Mouse (Mus musculus): ENCODE results near the gene Wdr18. TPM values are rescaled to one million over a fixed set of nuclear protein-coding genes. Genes with fewer than 3 reads are reported as not detected.
A peak's percentile ranks its signal among the peaks of the same experiment; 100 is the strongest.

The Wdr18 gene
- total and polyA plus RNA-seq, 2 experiments, result 24.8 to 63.3 TPM

- Histone ChIP-seq H3K36me3 (ENCODE audit: control insufficient read depth, insufficient read depth, low read length) (no peaks in the 10 kb centered on the region), H3K79me2 (ENCODE audit: control insufficient read depth, insufficient read depth, low read length) (no peaks in the 10 kb centered on the region), H3K27ac (replicated peaks; ENCODE audit: insufficient read depth, low read depth, low read length) (peak within 1 kb of the TSS; percentile 66), H3K9ac (ENCODE audit: low read depth, low read length) (peak within 1 kb of the TSS; percentile 87), H3K4me3 (ENCODE audit: insufficient read depth, low read depth, low read length) (peak within 1 kb of the TSS; percentile 88), H3K4me1 (ENCODE audit: control insufficient read depth, insufficient read depth, low read length) (peaks cover 8% of the 10 kb centered on the region), H3K27me3 (ENCODE audit: control insufficient read depth, insufficient read depth, low read length) (no peaks in the 10 kb centered on the region; the same call in 1 of the 2 replicates)
- peak; percentile 60 for DNase-seq (ENCODE audit: extremely low read depth, low read depth, low spot score)
- WGBS, result under 1% methylated on average over 63 of the region's 63 CpGs
- no peak for TF ChIP-seq CTCF (IDR thresholded peaks at IDR 0.05; ENCODE audit: low read depth, low read length)
These were observed 33.2 kb upstream of the Wdr18 start, which contains the start of gene Arid3a for GRCm38 (mm10) chr10:79926491-79927323. Gene Arid3a, plus strand, starts transcription at chr10:79927043.

DNA sequence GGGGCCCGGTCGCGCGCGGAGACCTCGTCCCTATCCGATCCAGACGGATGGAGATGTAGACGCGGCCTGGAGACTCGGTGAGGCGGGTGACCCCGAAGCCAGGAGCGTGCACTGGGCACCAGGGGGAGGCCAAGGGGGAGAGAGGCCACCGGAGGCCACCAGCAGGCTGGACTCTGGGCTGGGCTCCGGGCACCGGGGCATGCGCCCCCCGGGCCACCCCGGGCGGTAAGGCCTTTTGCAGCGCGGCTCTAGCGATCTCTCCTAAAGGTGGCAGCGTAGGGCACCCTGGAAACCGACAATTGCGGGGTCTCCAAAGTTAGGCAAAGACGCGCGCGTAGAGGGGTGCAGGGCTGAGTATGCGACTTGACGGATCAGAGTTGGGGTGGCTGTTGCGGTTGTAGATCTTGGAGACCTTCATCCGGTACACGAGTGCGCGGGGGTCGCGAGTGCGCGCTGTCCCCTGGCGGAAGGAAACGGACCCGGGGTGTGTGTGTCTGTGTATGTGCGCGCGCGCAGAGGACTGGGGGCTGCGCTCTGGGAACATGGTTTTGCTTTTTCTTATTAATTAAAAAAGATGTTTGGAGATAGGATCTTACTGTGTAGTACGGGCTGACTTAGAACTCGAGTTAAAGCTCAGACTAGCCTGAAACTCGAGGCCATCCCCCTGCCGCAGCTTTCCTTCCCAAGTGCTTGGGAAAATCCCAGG, 32.5 kb upstream of the Wdr18 start:
- under 1% methylated on average over 54 of the region's 54 CpGs for WGBS
- TF ChIP-seq CTCF (IDR thresholded peaks at IDR 0.05; ENCODE audit: low read depth, low read length) (peak; percentile 11; the same call in 1 of the 2 replicates), POLR2A (IDR thresholded peaks at IDR 0.05; ENCODE audit: extremely low read depth, insufficient read depth, low read length) (no peak)
- Histone ChIP-seq H3K79me2 (ENCODE audit: control insufficient read depth, insufficient read depth, low read length) (no peaks in the 10 kb centered on the region), H3K4me1 (ENCODE audit: control insufficient read depth, insufficient read depth, low read length) (peaks cover 8% of the 10 kb centered on the region), H3K27me3 (ENCODE audit: control insufficient read depth, insufficient read depth, low read length) (no peaks in the 10 kb centered on the region), H3K9ac (ENCODE audit: low read depth, low read length) (peak overlapping the region; percentile 87), H3K36me3 (ENCODE audit: control insufficient read depth, insufficient read depth, low read length) (no peaks in the 10 kb centered on the region), H3K27ac (replicated peaks; ENCODE audit: insufficient read depth, low read depth, low read length) (peak overlapping the region; percentile 31), H3K4me3 (ENCODE audit: insufficient read depth, low read depth, low read length) (peak overlapping the region; percentile 88)
- no peak for DNase-seq (ENCODE audit: extremely low read depth, low read depth, low spot score)

DNA sequence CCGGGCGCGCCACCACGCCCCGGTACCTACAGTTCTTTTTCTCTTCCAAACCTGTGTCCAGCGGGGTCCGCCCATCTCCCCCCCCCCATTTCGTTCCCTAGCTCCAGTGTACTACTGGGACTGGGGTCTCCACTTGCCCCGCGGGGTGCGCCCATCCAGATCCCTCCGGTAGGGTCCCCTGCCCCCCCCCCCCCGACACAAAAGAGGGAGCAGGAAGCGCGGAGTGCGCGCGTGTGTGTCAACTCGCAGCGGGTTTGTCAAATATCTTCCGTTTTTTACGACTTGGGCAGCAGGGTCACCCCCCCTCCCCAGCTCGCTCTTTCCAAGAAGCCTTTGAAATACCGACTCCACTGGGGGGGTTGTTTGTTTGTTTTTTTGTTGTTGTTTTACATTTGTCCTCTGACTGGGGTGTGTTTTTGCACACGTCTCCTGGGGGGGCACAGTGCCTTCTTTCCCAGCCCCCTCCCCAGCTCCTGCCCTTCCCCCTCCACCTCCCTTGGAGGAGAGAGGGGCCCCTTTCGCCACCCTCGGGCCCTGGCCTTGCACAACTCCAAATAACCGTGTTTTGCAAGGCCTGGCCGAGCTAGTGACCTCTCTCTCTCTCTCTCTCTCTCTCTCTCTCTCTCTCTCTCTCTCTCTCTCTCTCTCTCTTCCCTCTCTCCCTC, 31.8 kb upstream of the Wdr18 start:
- peak; percentile 54 for DNase-seq (ENCODE audit: extremely low read depth, low read depth, low spot score)
- Histone ChIP-seq H3K79me2 (ENCODE audit: control insufficient read depth, insufficient read depth, low read length) (no peaks in the 10 kb centered on the region), H3K36me3 (ENCODE audit: control insufficient read depth, insufficient read depth, low read length) (no peaks in the 10 kb centered on the region), H3K27ac (replicated peaks; ENCODE audit: insufficient read depth, low read depth, low read length) (no peak overlapping the region), H3K4me1 (ENCODE audit: control insufficient read depth, insufficient read depth, low read length) (peaks cover 10% of the 10 kb centered on the region), H3K9ac (ENCODE audit: low read depth, low read length) (peak overlapping the region; percentile 87), H3K27me3 (ENCODE audit: control insufficient read depth, insufficient read depth, low read length) (no peaks in the 10 kb centered on the region), H3K4me3 (ENCODE audit: insufficient read depth, low read depth, low read length) (peak overlapping the region; percentile 88)
- under 1% methylated on average over 28 of the region's 29 CpGs for WGBS
- no peak for TF ChIP-seq POLR2A (IDR thresholded peaks at IDR 0.05; ENCODE audit: extremely low read depth, insufficient read depth, low read length)
- no peak for TF ChIP-seq CTCF (IDR thresholded peaks at IDR 0.05; ENCODE audit: low read depth, low read length)

DNA sequence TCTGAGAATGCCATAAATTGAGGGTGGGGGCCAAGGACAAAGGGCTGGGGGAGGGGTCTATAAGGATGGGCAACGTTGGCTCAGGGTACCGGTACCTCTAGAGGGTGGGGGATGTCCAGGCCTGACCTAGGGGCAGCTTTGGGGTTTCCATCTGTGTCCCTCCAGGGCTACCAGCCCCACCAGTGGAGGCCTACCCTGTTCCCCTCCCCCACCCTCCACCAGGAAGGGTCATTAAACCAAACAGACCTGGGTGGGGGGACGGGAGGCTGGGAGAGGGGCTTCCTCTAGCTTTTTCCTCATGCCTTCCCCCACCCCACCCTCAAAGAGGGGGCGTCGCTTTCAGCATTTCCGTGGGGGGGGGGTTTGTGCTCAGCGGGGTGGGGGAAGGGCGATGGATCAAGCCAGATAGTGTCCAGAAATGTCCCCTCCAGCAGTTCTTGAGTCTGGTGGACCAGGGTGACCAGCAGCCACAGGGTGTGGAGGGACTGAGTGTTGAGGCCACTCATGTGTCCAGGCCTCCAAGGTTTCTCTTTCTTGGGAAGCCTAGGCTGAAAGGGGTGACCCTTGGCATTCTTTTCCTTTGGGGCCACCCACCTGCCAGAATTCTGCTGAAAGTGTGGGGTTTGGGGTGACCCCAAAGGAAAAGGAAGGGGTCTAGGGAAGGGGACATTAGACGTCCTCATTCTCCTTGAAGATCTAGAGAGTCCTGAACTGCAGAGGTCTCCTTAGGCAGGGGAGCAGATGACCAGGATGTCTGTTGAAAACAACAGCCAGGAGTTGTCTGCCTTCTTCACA, 30.8 kb upstream of the Wdr18 start:
- TF ChIP-seq CTCF (IDR thresholded peaks at IDR 0.05; ENCODE audit: low read depth, low read length), result no peak
- TF ChIP-seq POLR2A (IDR thresholded peaks at IDR 0.05; ENCODE audit: extremely low read depth, insufficient read depth, low read length), result no peak
- Histone ChIP-seq H3K79me2 (ENCODE audit: control insufficient read depth, insufficient read depth, low read length) (no peaks in the 10 kb centered on the region), H3K4me3 (ENCODE audit: insufficient read depth, low read depth, low read length) (no peak overlapping the region), H3K27ac (replicated peaks; ENCODE audit: insufficient read depth, low read depth, low read length) (no peak overlapping the region), H3K36me3 (ENCODE audit: control insufficient read depth, insufficient read depth, low read length) (no peaks in the 10 kb centered on the region), H3K4me1 (ENCODE audit: control insufficient read depth, insufficient read depth, low read length) (peaks cover 19% of the 10 kb centered on the region), H3K9ac (ENCODE audit: low read depth, low read length) (no peak overlapping the region), H3K27me3 (ENCODE audit: control insufficient read depth, insufficient read depth, low read length) (no peaks in the 10 kb centered on the region)
- 43% methylated on average over 9 of the region's 9 CpGs for WGBS
- no peak for DNase-seq (ENCODE audit: extremely low read depth, low read depth, low spot score)
